Mouse (Mus musculus) left cerebral cortex, postnatal 36 days (tissue): ENCODE data around the gene Egfl7. TPM values are rescaled to one million over a fixed set of nuclear protein-coding genes. Genes with fewer than 3 reads are reported as not detected.

Experiments used
- DNase-seq, 2 experiments: peaks; one replicate each; pipeline ENCODE4 v3.0.0; 2021 to 2022; ENCODE audit warnings: low spot score in 2 of 2, mixed read lengths in 1 of 2
- intact Hi-C: fragments of 180-260 bp; cut with DNase I; formaldehyde crosslinking; loops from one replicate; pipeline ENCODE4 v1.15.1; 2025
- total RNA-seq, 2 experiments: library from RNA; stranded (reverse); gene quantifications; 2 replicates each; pipeline ENCODE4 v1.2.3; 2021

Egfl7 gene
- total RNA-seq, 2 experiments from 2014 or later: 61.6 to 85.2 TPM

GRCm38 (mm10) chr2:26560506-26560905, 19.3 kb upstream of the Egfl7 start:
- DNase-seq: no peak
- intact Hi-C loops: loop anchor here (10.0 kb wide), 1 partner anchor 236 kb away; no protein-coding TSS in a partner anchor

- DNase-seq: peak in 1 of 2 experiments; percentile 35
- intact Hi-C loops: loop anchor here (1.0 to 10.0 kb wide), 2 partner anchors 112 to 237 kb away; no protein-coding TSS in a partner anchor
These were observed 18.3 kb upstream of the Egfl7 start for GRCm38 (mm10) chr2:26561351-26562016.

GRCm38 (mm10) chr2:26566221-26566620, 13.6 kb upstream of the Egfl7 start:
- intact Hi-C loops: loop anchor here (2.0 to 10.0 kb wide), 2 partner anchors 119 to 241 kb away; no protein-coding TSS in a partner anchor
- DNase-seq: no peak

- DNase-seq: no peak
These were observed 9.8 kb upstream of the Egfl7 start for GRCm38 (mm10) chr2:26570034-26570433.

GRCm38 (mm10) chr2:26571400-26571799, 8.4 kb upstream of the Egfl7 start:
- no peak for DNase-seq
- intact Hi-C loops: no loop called here

More at GRCm38 (mm10) chr2:26570034-26570433, 9.8 kb upstream of the Egfl7 start:
- intact Hi-C loops: no loop called here

- DNase-seq: no peak
- intact Hi-C loops: no loop called here
These were observed 8.0 kb upstream of the Egfl7 start for GRCm38 (mm10) chr2:26571826-26572225.

- intact Hi-C loops: no loop called here
These were observed 6.4 kb upstream of the Egfl7 start for GRCm38 (mm10) chr2:26573396-26573795.

GRCm38 (mm10) chr2:26573807-26574206, 6.0 kb upstream of the Egfl7 start:
- intact Hi-C loops: no loop called here

More at GRCm38 (mm10) chr2:26573396-26573795, 6.4 kb upstream of the Egfl7 start:
- DNase-seq: peak in 1 of 2 experiments; percentile 35

GRCm38 (mm10) chr2:26574862-26575261, 5.0 kb upstream of the Egfl7 start:
- no peak for DNase-seq
- intact Hi-C loops: no loop called here

More at GRCm38 (mm10) chr2:26573807-26574206, 6.0 kb upstream of the Egfl7 start:
- no peak for DNase-seq

GRCm38 (mm10) chr2:26575378-26575777, 4.4 kb upstream of the Egfl7 start:
- DNase-seq: no peak
- intact Hi-C loops: no loop called here

- no peak for DNase-seq
- intact Hi-C loops: no loop called here
These were observed 3.9 kb upstream of the Egfl7 start for GRCm38 (mm10) chr2:26575865-26576264.

- no peak for DNase-seq
- intact Hi-C loops: no loop called here
These were observed 3.4 kb upstream of the Egfl7 start for GRCm38 (mm10) chr2:26576462-26576861.

- intact Hi-C loops: no loop called here
- DNase-seq: no peak
These were observed 1.4 kb upstream of the Egfl7 start for GRCm38 (mm10) chr2:26578369-26578768.

GRCm38 (mm10) chr2:26580751-26581150, 937 bp downstream of the Egfl7 start:
- intact Hi-C loops: no loop called here

GRCm38 (mm10) chr2:26582203-26582602, 2.4 kb downstream of the Egfl7 start:
- no peak for DNase-seq
- intact Hi-C loops: no loop called here

More at GRCm38 (mm10) chr2:26580751-26581150, 937 bp downstream of the Egfl7 start:
- no peak for DNase-seq

GRCm38 (mm10) chr2:26582741-26583140, 2.9 kb downstream of the Egfl7 start:
- DNase-seq: no peak
- intact Hi-C loops: no loop called here

- intact Hi-C loops: no loop called here
- no peak for DNase-seq
These were observed 3.8 kb downstream of the Egfl7 start for GRCm38 (mm10) chr2:26583640-26584039.

GRCm38 (mm10) chr2:26585713-26586112, 5.9 kb downstream of the Egfl7 start:
- DNase-seq: no peak
- intact Hi-C loops: no loop called here

- DNase-seq: peak; percentile 71 to 73
- intact Hi-C loops: no loop called here
These were observed 6.7 kb downstream of the Egfl7 start, which contains the start of gene Gm20532 for GRCm38 (mm10) chr2:26586294-26587043. Gene Gm20532, plus strand, starts transcription at chr2:26586639.

- intact Hi-C loops: no loop called here
- no peak for DNase-seq
These were observed 7.2 kb downstream of the Egfl7 start for GRCm38 (mm10) chr2:26587044-26587405.

- intact Hi-C loops: no loop called here
These were observed 8.8 kb downstream of the Egfl7 start for GRCm38 (mm10) chr2:26588573-26588972.

More at GRCm38 (mm10) chr2:26588573-26588972, 8.8 kb downstream of the Egfl7 start:
- DNase-seq: no peak
